Mouse (Mus musculus): ENCODE measurements at regions not wholly inside any gene's neighbourhood (a gene's known extent, or its start where the extent isn't known, plus 50 kb on each side); places are given as distances from the start of the nearest gene placed in this dataset.
"Not testable (repeated sequence)": the region's sequence is repeated elsewhere in the genome, so short reads cannot be mapped to it uniquely, and the experiment has no call there.

- H3K27me3 ChIP-seq = no peaks in the 10 kb centered on the region
- H3K4me2 ChIP-seq (replicated peaks) = no peak overlapping the region
- H3K9me3 ChIP-seq = peaks cover 5% of the 10 kb centered on the region; the same call in 1 of the 2 replicates
- no peak overlapping the region for H3K4me3 ChIP-seq
- no peak for ATAC-seq (ENCODE audit: insufficient number of reproducible peaks, insufficient read depth, low FRiP score, low TSS enrichment)
- H3K27ac ChIP-seq = no peak overlapping the region
- H3K36me3 ChIP-seq = no peaks in the 10 kb centered on the region
- H3K9ac ChIP-seq = no peak overlapping the region
- WGBS = 86% methylated on average over 3 of the region's 3 CpGs
- peaks cover 5% of the 10 kb centered on the region for H3K4me1 ChIP-seq
These were observed 89.8 kb upstream of the Cpsf6 start for GRCm38 (mm10) chr10:117469573-117470090.

- Histone ChIP-seq H3K27ac (no peak overlapping the region), H3K4me3 (no peak overlapping the region), H3K9me3 (peaks cover 3% of the 10 kb centered on the region; the same call in 1 of the 2 replicates), H3K27me3 (no peaks in the 10 kb centered on the region), H3K4me2 (replicated peaks) (no peak overlapping the region), H3K9ac (no peak overlapping the region), H3K4me1 (peaks cover 5% of the 10 kb centered on the region), H3K36me3 (no peaks in the 10 kb centered on the region)
- ATAC-seq (ENCODE audit: insufficient number of reproducible peaks, insufficient read depth, low FRiP score, low TSS enrichment) = no peak
- 94% methylated on average over 3 of the region's 3 CpGs for WGBS
These were observed 89.2 kb upstream of the Cpsf6 start for GRCm38 (mm10) chr10:117468931-117469572.

- H3K9me3 ChIP-seq = no peaks in the 10 kb centered on the region
- 57% methylated on average over 4 of the region's 4 CpGs for WGBS
- H3K27me3 ChIP-seq = no peaks in the 10 kb centered on the region
- H3K9ac ChIP-seq = no peak overlapping the region
- no peak for ATAC-seq (ENCODE audit: insufficient number of reproducible peaks, insufficient read depth, low FRiP score, low TSS enrichment)
- no peak overlapping the region for H3K4me2 ChIP-seq (replicated peaks)
- H3K4me3 ChIP-seq = no peak overlapping the region
- H3K27ac ChIP-seq = no peak overlapping the region
- H3K4me1 ChIP-seq = peaks cover 5% of the 10 kb centered on the region
- no peaks in the 10 kb centered on the region for H3K36me3 ChIP-seq
These were observed 88.6 kb upstream of the Cpsf6 start for GRCm38 (mm10) chr10:117468381-117468780.

DNA sequence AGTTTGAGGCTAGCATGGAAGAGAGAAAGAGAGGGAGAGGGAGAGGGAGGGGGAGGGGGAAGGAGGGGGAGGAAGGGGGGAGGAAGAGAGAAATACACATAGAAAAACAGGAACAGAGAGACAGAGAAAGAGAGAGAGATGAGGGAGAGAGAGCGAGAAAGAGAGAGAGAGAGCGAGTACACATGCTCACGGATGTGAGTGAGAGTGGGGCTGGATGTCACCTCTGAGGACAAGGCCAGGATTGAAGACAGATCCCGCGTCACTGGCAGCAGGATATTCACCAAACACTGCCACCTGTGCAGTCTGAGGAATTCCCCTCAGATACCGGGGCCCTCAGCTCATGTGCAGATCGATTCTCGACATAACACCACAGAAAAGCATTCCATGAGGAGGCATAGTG is 87.3 kb upstream of the Cpsf6 start:
- no peak overlapping the region for H3K27ac ChIP-seq
- 85% methylated on average over 8 of the region's 8 CpGs for WGBS
- H3K4me3 ChIP-seq = no peak overlapping the region
- no peak overlapping the region for H3K4me2 ChIP-seq (replicated peaks)
- H3K4me1 ChIP-seq = peaks cover 5% of the 10 kb centered on the region
- H3K27me3 ChIP-seq = no peaks in the 10 kb centered on the region
- ATAC-seq (ENCODE audit: insufficient number of reproducible peaks, insufficient read depth, low FRiP score, low TSS enrichment) = no peak
- H3K9ac ChIP-seq = no peak overlapping the region
- no peaks in the 10 kb centered on the region for H3K9me3 ChIP-seq
- no peaks in the 10 kb centered on the region for H3K36me3 ChIP-seq

DNA sequence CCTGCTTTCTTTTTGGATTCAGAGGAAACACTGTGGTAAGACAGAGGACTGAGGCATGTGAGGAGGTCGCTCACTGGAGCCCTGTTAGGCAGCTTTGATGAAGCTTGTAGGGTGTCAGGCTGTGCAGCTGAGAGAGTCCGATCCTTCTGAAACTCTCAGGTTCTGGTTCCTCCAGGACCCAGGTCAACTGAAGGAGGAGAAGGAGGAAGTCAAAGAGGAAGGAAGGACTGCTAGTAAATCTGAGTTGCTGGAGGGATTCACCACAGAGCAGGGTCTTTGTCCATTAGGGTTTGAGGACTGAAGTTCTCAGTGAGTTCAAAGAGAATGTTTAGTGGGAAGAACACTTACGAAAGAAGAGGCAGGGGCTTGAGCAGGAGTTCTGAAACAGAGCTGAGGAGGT is 86.6 kb upstream of the Cpsf6 start:
- Histone ChIP-seq H3K4me2 (replicated peaks) (no peak overlapping the region), H3K27me3 (no peaks in the 10 kb centered on the region), H3K36me3 (no peaks in the 10 kb centered on the region), H3K9me3 (no peaks in the 10 kb centered on the region), H3K9ac (no peak overlapping the region), H3K4me3 (no peak overlapping the region), H3K4me1 (no peaks in the 10 kb centered on the region), H3K27ac (no peak overlapping the region)
- no peak for ATAC-seq (ENCODE audit: insufficient number of reproducible peaks, insufficient read depth, low FRiP score, low TSS enrichment)
- WGBS = 88% methylated on average over 3 of the region's 3 CpGs

DNA sequence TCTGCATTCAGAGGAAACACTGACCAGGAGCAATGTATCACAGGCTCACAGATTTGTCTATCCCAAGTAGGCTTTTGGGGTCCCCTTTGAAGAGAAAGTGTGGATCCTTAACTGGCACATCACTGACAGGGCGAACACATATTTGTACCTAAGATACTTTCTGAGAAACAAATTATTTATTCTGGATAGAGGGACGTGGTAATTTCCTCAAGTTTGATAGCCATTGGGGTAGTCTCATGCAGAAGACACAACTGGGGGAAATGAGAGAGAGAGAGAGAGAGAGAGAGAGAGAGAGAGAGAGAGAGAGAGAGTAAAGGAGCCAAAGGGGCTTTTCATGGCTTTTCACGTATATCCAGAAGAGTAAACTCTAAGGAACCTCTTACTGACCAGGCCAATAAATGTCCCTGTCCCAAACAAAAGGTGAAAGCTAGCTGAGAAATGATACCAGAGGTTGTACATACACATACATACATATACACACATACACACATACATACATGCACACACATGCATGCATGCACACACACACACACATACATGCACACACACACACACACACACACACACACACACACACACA is 85.9 kb upstream of the Cpsf6 start:
- no peak overlapping the region for H3K4me2 ChIP-seq (replicated peaks)
- no peak overlapping the region for H3K4me3 ChIP-seq
- WGBS = 72% methylated on average over 3 of the region's 3 CpGs
- H3K9ac ChIP-seq = no peak overlapping the region
- no peak for ATAC-seq (ENCODE audit: insufficient number of reproducible peaks, insufficient read depth, low FRiP score, low TSS enrichment)
- H3K27ac ChIP-seq = no peak overlapping the region
- H3K36me3 ChIP-seq = no peaks in the 10 kb centered on the region
- no peaks in the 10 kb centered on the region for H3K4me1 ChIP-seq
- no peaks in the 10 kb centered on the region for H3K9me3 ChIP-seq
- H3K27me3 ChIP-seq = no peaks in the 10 kb centered on the region

DNA sequence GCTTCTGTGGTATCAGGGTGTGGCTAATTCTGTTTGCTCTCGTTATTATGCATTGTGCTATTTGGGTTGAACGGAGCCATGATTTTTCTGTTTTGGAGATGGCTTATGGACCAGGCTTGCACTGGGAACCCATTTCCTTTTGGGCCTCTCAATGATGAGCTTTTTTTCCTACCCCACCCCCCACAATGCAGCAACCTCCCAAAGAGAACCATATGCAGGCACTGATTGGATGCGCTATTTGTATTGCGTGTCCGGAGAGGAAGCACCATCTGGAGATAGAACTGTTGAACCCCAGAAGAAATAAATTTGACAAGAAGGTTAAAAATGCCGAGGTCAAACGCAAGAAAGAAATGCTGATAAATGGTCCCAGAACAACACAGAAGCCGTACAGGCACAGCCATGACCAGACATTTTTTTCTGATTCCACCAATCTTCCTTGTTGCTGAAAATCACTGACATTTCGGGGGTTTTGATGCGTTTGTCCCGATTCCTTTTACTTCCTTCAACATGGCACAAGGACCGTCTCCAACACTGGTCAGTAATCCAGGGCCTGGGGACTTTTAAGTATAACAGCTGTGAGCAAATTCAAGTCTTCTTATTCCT is 85.3 kb upstream of the Cpsf6 start:
- Histone ChIP-seq H3K9ac (no peak overlapping the region), H3K36me3 (no peaks in the 10 kb centered on the region), H3K9me3 (no peaks in the 10 kb centered on the region), H3K4me3 (no peak overlapping the region), H3K4me2 (replicated peaks) (no peak overlapping the region), H3K4me1 (no peaks in the 10 kb centered on the region), H3K27ac (no peak overlapping the region), H3K27me3 (no peaks in the 10 kb centered on the region)
- 68% methylated on average over 12 of the region's 12 CpGs for WGBS
- no peak for ATAC-seq (ENCODE audit: insufficient number of reproducible peaks, insufficient read depth, low FRiP score, low TSS enrichment)

DNA sequence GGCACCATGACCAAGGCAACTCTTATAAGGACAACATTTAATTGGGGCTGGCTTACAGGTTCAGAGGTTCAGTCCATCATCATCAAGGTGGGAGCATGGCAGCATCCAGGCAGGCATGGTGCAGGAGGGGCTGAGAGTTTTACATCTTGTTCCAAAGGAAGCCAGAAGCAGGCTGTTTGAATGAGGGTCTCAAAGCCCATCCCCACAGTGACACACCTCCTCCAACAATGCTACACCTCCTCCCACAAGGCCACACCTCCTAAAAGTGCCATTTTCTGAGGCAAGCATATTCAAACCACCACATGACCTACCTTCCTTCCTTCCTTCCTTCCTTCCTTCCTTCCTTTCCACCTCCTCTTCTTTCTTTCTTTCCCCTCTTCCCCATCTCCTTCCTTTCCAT is 84.5 kb upstream of the Cpsf6 start:
- not testable (repeated sequence) for H3K9me3 ChIP-seq; H3K9ac ChIP-seq; H3K4me2 ChIP-seq (replicated peaks); H3K27ac ChIP-seq; H3K4me3 ChIP-seq; H3K36me3 ChIP-seq; H3K27me3 ChIP-seq; ATAC-seq (ENCODE audit: insufficient number of reproducible peaks, insufficient read depth, low FRiP score, low TSS enrichment); H3K4me1 ChIP-seq

GRCm38 (mm10) chr10:117463636-117464035 is 83.8 kb upstream of the Cpsf6 start:
- Histone ChIP-seq H3K36me3 (no peaks in the 10 kb centered on the region), H3K9ac (no peak overlapping the region), H3K4me3 (no peak overlapping the region), H3K4me2 (replicated peaks) (no peak overlapping the region), H3K27me3 (no peaks in the 10 kb centered on the region), H3K9me3 (no peaks in the 10 kb centered on the region), H3K27ac (no peak overlapping the region), H3K4me1 (no peaks in the 10 kb centered on the region)
- WGBS = 91% methylated on average over 8 of the region's 8 CpGs
- no peak for ATAC-seq (ENCODE audit: insufficient number of reproducible peaks, insufficient read depth, low FRiP score, low TSS enrichment)

DNA sequence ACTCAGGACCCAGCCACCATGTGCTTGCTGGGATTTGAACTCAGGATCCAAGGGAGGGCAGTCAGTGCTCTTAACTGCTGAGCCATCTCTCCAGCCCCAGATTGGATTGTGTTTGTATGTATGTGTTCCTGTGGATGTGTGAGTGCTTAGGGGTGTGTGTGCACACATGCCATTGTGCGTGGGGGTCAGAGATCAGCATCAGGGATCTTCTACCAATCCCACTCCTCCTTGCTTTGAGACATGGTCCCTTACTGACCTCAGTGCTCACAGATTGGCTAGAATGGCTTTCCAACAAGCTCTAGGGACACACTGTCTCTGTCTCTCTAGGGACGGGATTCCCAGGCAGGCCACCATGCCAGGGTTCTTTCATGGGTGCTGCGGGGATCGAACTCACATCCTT is 83.1 kb upstream of the Cpsf6 start:
- Histone ChIP-seq H3K9ac (no peak overlapping the region), H3K36me3 (no peaks in the 10 kb centered on the region), H3K27me3 (no peaks in the 10 kb centered on the region), H3K4me3 (no peak overlapping the region), H3K9me3 (no peaks in the 10 kb centered on the region), H3K27ac (no peak overlapping the region), H3K4me2 (replicated peaks) (no peak overlapping the region), H3K4me1 (no peaks in the 10 kb centered on the region)
- ATAC-seq (ENCODE audit: insufficient number of reproducible peaks, insufficient read depth, low FRiP score, low TSS enrichment) = no peak
- 94% methylated on average over 4 of the region's 4 CpGs for WGBS

DNA sequence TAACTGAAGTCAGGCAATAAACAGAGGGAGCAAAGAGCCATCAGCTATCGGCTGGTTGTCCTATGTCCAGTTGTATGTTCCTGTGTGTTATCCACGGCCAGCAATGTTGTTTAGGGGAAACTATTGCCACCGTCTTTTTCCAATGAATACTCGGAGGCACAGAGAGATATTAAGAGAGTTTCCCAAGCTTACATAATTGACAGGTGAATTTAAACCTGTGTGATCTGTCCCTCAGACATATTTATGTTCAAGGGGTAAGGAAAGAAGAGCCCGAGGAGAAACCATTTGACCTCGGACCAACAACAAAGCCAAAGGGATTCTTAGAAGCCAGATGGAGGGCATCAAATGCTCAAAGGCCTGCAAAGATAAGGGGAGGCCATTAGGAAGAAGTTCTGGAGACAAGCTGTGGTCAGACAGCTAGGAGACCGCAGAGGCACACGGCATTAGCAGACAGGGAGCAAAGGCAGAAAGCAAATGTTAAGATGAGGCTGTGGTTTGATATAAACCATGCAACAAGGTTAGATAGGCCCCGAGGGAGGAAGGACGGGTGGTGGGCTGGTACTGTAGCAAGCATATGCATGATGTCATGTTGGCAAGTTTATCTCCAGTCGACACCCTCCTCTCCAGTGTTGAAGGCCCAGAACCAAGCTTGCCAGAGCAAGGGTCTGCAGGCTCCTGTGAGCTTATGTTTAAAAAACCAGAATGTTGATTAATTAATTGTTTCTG is 82.1 kb upstream of the Cpsf6 start:
- Histone ChIP-seq H3K27ac (no peak overlapping the region), H3K9me3 (no peaks in the 10 kb centered on the region), H3K27me3 (no peaks in the 10 kb centered on the region), H3K36me3 (no peaks in the 10 kb centered on the region), H3K4me1 (no peaks in the 10 kb centered on the region), H3K4me3 (no peak overlapping the region), H3K4me2 (replicated peaks) (no peak overlapping the region), H3K9ac (no peak overlapping the region)
- WGBS = 80% methylated on average over 11 of the region's 11 CpGs
- no peak for ATAC-seq (ENCODE audit: insufficient number of reproducible peaks, insufficient read depth, low FRiP score, low TSS enrichment)

DNA sequence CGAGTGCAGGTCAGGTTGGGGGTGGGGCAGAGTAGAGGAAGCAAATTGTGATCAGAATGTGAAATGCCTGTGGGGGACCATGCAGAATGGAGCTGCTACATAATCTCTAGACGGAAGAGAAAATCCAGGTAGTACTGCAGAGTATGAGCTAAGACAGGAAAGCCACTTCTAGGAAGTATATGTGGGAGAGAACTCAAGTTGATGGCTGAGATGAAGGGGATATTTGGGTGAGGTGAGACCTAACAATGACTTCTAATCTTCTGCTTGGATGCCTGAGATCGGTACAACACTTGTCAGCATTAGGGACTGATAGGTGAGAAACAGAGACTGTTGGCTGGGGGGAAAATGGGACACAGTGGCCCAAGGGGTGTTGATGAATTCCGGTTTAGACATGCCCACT is 81.4 kb upstream of the Cpsf6 start:
- Histone ChIP-seq H3K27me3 (no peaks in the 10 kb centered on the region), H3K36me3 (no peaks in the 10 kb centered on the region), H3K4me2 (replicated peaks) (no peak overlapping the region), H3K4me3 (no peak overlapping the region), H3K9ac (no peak overlapping the region), H3K4me1 (no peaks in the 10 kb centered on the region), H3K27ac (no peak overlapping the region), H3K9me3 (no peaks in the 10 kb centered on the region)
- 77% methylated on average over 4 of the region's 4 CpGs for WGBS
- no peak for ATAC-seq (ENCODE audit: insufficient number of reproducible peaks, insufficient read depth, low FRiP score, low TSS enrichment)

Measured in embryonic facial prominence, embryonic 12.5 days (tissue).